Mouse (Mus musculus) kidney, adult 2 months (tissue): Measurements from ENCODE around the gene Ccdc62.

Source experiments
- CTCF ChIP-seq: fragments of 200-500 bp; conservative IDR thresholded peaks from 2 replicates; pipeline ENCODE4 v1.5.1; 2011; ENCODE audit warnings: low read depth, mild to moderate bottlenecking, control low read depth, low read length, moderate library complexity, mixed read lengths; ENCODE audit not compliant: insufficient read depth, insufficient read length
- POLR2A ChIP-seq: fragments of 200-500 bp; IDR thresholded peaks from one replicate; pipeline ENCODE4 v1.6.1; 2011; ENCODE audit warnings: low read depth, low read length, control low read depth

DNA sequence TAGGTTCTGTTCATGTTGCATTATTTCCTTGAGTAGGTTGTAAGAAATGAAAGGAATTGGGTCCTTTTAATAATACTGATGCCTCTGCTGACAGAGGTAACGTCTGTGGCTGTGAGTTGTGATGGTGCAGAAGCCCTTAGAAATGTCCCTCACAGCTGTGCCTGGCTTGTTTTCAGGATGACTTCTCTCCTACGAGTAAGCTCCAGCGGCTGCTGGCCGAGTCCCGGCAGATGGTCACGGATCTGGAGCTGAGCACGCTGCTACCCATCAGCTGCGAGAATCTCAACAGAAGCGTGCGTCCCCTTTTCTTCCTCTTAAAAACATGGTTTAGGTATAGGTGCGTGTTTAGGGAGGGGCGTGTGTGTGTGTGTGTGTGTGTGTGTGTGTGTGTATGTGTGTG, 30.6 kb downstream of the Ccdc62 start:
- TF ChIP-seq CTCF: no peak
- no peak for TF ChIP-seq POLR2A
